Mouse (Mus musculus) retina, embryonic 14.5 days (tissue): ENCODE measurements at regions not wholly inside any gene's neighbourhood (a gene's known extent, or its start where the extent isn't known, plus 50 kb on each side); places are given as distances from the start of the nearest gene placed in this dataset.
"Not testable (repeated sequence)": the region's sequence is repeated elsewhere in the genome, so short reads cannot be mapped to it uniquely, and the experiment has no call there.

Source experiments
- DNase-seq: peaks from one replicate; pipeline ENCODE4 v3.0.0-alpha.2; 2015; ENCODE audit warnings: low spot score

DNA sequence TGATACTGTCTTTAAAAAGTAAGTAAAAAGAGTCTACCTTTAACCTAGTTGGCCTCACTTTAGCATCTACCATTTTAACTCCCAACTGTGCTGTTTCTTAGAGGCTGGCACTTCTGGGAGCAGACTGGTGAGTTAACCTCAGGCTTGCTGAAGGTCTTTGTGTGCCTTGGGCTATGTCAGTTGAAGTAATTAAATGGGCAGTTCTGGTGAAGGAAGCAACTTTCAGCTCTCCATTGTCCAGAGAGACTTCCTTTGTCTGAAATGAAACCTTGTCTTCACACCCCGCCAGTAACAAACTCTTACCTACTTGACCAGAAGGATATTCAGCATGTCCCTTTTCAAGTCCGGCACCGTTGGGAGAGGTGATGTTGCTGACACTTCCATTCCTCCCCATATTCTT lies 55.5 kb downstream of the Zfp281 start:
- no peak for DNase-seq

DNA sequence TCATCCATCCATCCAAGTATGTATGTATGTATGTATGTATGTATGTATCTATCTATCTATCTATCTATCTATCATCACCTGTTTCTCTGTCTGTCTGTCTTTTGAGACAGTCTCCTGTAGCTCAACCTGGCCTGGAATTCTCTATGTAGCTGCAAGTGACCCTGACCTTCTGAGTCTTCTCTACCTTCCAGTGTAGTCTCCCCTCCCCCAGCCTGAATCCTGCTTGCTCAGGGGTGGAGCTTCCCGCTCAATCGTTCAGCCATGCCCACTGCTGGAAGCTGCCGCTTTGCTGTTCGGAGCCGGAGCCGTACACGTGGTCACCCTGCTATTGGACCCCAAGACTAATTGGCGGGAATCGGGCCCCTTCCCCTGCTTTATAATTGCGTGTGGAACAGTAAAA lies 57.6 kb downstream of the Zfp281 start:
- DNase-seq = not testable (repeated sequence)

DNA sequence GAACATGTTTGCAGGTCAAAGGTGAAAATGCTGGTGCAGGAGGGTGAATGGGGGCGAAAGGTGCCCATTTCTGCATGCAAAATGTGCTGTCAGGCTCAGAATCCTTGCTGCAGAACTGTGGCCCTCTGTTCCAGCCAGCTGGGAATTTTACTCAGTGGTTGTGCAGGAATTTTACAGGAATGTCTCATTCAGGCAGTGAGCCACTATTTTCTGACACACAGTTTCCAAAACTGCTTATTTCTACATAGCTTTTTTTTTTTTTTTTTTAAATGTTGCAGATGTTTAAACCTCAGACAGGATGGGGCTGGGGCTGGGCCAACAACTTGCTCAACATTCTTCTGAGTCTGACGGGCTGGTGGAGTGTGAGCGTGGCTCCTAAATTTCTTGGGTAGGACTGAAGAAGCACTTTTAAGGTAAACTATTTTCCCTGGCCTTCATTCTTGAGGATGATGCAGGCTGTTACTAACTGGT lies 58.4 kb downstream of the Zfp281 start:
- no peak for DNase-seq

DNA sequence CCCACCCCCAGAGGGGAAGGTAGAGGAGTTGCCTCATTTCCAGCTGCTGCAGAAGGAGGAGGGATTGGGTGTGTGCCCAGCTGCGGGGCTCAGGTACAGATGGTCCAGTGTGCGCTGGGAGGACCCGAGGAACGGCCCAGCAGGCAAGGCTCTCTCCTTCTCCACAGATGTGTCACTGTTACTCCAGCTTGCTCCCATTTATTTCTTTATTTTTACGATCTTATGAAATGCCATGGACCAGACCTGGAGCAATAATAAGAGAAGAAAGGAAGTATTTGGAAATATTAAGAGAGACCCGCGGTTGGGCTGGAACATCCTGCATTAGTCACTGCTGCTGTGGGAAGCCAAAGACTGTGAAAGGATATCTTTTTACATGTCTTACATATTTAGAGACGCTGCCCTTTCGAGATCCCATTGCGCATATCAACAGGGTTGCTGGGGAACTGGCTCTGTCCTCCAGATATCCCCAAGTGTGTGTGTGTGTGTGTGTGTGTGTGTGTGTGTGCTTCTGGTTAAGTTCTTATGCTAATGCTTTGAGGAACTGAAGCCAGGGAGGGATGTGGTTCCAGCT lies 58.9 kb downstream of the Zfp281 start:
- no peak for DNase-seq

DNA sequence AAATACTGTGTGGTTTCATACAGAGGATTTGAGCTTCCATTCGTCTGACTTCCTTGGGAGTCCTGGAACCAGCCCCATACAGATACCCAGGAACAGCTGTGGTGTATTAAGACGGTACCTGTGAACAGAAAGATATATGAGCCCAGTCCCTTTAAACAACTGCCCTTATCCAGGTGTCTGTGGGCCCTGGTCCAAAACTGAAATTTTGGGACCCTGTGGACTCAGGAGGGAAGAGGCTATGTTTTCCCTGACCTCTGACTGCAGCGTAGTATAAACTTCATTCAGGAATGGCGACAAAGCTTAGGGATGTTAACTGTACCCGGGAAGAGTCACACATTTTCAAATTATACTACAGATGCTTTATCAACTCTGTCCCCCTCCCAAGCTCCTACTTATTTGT lies 59.8 kb downstream of the Zfp281 start:
- DNase-seq = no peak

DNA sequence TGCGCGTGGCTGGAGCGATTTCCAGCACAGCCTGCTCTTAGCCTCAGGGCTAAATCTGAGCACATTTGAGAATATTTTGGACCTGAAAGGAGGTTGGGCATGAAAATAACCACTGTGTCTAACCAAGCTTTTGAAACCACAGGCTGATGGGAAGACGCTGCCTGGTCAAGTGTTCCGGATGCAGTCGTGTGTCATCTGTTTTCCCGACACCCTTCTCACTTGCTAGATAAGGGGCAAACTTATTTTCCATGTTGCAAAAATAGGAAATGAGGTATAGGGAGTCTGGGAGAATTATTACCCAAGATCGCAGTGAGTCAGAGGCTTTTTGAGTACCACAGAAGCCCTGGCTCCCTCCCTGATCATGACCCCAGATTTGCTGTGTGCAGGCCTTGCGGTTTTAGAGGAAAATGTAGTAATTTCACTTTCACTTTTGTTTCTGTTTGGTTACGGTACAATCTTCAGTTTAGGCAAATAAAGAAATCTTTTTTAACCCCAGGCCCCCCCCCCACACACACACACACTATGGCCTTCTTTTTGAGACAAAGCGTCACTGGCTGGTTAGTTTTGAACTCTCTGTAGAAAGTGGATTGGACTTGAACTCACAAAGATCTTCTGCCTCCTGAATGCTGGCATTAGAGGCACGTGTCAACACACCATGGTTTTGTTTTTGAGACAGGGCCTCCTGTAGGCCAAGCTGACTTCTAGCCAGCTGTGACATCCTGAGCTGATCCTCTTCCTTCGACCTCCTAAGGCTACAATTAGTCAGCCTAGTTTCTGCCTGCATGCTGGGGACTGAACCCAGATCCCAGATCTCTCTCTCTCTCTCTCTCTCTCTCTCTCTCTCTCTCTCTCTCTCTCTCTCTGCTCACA lies 60.7 kb downstream of the Zfp281 start:
- no peak for DNase-seq

DNA sequence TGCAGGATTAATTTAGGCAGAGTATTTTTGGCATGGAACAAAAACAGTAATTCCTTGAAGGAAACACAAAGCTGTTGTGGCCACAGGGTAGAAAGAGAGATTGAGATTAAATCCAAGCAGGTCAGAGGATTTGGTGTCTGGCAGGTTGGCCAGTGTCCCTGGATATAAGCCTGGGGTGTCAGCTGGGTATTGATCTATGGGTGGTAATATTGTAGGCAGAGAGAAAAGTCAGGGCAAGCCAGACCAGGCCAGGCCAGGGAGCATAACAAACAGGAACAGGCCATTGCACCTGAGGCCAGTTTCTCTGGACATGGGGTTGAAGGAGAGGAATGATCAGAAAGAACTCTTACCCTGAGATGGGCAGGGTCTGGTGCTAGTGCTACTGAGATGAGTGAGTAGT lies 61.8 kb downstream of the Zfp281 start:
- no peak for DNase-seq

DNA sequence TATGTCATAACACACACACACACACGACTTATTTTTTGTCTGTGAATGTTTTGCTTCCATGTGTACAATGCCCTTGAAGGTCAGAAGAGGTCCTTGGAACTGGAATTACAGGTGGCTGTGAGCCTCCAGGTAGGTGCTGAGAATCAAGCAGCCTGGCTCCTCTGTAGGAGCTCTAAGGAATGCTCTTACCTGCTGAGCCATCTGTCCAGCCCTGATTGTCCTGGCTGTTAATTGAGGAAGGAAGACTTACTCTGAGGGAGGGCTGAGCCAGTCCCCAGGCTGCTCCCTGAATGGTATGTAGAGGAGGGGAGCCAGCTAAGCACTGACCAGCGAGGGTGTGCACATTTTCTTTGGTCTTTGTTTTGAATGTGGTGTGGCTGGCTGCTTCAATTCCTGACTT lies 65.4 kb downstream of the Zfp281 start:
- DNase-seq = no peak

DNA sequence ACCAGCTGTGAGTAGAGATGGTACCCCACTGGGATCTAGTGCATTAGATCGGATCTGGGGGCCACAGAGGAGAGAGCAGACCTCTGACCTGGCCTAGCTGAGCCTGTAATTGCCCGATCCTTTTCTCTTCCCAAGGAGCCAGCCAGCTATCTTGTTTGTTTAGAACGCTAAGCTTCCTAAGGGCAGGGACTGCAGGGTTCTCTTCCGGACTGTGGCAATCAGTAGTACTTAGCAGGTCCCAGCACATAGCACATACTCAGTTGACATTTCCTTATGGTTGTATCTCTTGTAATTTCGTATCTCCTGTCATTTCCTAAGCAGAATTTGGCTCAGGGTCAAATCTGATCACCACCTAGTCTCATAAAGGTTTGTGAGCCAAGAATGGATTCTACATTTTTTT lies 68.7 kb downstream of the Zfp281 start:
- no peak for DNase-seq

DNA sequence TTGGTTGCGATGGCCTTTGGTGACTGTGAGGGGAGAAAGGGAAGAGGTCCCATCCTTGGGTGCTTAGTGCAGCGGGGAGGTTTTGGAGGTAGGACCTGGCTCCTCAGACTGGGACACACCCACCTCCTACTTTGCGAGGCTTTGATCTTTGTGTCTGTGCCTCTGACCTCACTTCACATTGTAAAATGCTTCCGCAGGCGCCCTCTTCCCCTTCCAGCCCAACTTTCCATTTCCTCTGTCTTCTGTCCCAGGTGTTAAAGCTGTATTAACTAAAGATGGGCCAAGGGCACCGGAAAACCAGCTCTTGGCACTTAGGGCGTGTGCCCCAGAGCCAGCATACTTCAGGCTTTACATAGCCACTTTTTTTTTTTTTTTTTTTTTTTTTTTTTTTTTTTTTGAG lies 70.3 kb downstream of the Zfp281 start:
- DNase-seq = no peak

DNA sequence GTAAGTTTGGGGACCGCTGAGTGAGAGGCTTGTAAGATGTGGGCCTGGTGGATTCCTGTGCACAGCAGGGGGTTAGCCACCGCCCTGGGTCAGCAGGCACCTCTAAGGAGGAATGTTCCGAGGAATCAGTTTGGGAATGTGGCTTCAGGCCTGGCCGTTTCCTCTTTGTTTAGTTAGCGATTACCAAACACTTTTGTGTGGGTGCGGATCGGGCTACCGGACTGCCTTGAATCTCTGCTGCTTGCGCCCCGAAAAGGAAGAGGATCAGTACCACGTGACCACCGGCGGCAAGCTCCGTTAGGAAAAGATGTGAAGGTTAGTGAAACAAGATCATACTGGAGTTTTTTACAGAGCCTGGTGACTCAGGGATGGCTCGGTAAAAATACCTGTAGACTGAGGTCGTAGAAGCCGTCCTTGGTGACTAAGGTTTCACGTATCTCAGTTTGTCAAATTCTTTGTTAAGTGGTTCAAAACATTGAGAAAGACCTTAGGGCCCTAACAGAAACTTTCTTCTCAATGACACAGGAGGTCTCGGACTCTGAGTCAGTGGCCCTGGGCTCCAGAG lies 71.5 kb downstream of the Zfp281 start:
- DNase-seq = peak; percentile 32

DNA sequence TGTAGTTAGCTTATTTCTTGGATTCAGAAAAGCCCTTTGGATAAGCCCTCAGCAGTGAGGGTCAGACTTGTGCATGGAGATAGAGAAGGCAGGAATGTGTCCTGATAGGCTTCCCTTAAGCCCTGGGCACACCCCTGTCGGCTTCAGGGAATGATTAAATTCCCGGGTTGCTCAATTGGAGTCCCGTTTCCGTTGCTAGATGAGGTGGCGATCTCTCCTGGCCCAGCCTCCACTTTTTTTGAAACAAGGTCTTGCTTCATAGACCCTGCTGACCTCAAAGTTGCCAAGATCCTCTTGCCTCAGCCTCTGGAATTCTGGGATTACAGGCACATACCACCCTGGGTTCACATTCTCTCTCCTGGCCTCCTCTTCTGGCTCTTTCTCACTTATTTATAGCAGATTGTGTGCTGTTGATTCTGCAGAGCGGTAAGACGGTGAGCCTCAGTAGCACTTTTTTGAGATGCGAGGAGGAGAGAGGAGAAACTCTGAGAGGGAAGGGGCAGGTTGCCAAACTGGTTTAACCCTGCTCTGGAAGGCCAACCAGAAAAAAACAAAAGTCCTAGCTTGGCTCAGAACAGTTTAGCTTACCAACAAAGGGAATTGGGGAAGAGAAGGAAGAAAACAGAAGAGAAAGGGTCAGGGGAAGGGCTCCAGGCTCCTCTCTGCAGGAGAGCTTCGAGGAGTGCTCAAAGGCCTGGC lies 73.9 kb downstream of the Zfp281 start:
- no peak for DNase-seq

DNA sequence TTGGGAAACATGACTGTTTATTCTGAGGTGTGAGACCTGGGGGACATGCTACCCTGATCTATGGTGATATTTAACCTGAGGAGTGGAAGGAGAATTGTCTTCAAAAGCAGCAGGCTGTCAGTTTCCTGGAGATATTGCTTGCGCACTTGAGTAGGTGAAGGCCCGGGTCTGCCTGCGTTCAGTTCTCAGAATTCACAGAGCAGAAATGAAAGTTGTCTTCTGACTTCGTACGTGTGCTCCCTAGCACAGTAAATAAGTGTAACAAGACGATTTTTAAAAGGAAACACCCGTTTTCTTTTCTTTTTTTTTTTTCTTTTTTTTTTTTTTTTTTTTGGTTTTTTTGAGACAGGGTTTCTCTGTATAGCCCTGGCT lies 74.4 kb downstream of the Zfp281 start:
- no peak for DNase-seq

DNA sequence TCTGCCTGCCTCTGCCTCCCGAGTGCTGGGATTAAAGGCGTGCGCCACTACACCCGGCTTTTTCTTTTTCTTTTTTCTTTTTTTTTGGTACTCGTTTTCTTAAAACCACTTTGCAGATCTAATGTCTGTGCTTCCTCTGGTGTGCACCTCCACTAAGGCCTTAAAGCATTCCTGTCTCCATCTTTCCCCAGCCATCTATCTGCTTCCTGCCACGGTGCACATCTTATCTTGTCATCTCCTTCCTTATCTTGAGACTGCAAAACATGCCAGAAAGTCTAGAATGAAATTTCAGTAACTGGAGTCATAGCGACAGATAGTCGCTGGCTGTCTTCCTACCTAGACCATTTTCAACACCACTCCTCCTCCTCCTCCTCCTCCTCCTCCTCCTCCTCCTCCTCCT lies 74.9 kb downstream of the Zfp281 start:
- no peak for DNase-seq

DNA sequence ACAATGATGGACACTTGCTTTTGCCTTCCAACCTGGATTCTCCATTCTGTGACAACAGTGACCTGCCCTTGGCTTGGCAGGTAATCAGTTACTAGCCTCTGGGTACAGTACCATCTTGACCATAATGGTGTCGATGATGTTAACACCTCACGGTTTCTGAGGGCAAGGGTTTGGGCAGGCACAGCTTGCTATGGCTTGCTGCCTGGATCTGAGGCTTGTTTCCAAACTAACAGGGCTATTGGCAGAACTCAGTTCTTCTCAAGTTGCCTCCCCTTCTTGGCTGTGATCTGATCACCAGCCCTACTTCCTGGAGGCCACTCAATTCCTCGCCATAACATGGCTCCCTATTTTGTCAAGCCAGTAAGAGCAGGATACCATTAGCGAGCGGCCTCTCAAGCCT lies 79.4 kb downstream of the Zfp281 start:
- no peak for DNase-seq

DNA sequence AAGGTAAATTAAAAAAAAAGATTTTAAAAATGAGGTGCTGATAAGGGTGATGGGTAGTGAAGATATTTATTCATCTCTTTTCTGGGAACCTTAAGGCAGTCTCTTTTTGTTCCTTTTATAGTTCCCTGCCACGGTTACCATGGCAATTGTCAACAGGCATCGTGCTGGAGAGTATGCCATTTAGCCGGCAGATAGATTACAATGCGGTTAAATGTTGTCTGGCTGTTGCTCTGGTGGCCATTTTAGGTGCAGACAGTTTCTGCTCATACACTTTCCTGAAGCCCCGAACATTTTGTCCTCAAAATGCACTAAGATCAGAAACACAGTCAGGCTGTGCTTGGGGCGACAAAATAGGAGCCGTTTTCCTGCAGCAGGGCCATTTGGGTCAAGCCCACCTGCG lies 81.8 kb downstream of the Zfp281 start:
- no peak for DNase-seq

DNA sequence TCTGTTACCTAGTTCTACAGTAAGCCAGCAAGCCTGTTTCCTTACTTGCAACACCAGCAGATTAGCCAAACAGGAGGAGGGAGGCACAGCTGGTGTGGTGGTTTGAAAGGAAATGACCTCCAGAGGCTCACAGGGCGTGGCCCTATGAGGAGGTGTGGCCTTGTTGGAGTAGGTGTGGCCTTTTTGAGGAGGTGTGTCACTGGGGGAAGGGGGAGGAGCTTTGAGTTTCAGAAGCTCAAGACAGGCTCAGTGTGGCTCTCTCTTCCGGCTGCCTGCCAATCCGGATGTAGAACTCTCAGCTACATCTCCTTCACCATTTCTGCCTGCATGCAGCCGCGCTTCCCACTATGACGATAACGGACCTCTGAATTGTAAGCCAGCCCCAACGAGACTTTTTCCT lies 82.7 kb downstream of the Zfp281 start:
- no peak for DNase-seq

DNA sequence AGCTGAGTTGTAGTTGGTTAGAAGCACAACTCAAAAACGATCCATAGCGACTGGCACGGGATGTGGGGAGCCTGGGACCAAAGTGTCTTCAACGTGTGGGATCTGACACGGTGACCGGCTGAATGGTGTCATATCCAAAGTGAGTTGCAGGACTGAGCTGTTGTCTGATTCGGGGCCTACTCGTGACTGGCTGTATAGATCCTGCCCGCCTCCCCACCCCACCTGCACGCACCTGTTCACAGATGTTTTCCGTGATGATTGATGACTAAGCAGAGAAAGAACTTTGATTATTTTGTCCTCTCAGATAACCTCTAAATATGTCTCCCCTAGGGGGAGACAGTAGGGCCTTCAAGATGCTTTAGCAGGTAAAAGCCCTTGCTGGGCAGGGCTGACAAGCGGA lies 83.2 kb downstream of the Zfp281 start:
- DNase-seq = no peak

DNA sequence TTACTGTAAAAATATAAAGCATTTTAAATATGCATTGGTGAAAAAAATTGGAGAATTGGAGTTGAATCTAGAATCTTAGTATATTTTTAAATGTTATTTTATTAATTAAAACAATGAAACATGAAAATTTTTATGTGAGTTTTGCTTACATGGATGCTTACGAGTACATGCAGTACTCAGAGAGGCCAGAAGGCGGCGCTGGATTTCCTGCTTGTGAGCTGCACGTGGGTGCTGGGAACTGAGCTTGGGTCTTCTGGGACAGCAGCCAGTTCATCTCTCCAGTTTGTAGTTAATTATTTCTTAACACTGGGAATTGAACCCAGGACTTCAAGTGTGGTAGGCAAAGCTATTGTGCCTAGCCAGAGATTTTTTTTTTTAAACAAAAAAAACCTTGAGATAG lies 85.5 kb downstream of the Zfp281 start:
- DNase-seq = no peak

DNA sequence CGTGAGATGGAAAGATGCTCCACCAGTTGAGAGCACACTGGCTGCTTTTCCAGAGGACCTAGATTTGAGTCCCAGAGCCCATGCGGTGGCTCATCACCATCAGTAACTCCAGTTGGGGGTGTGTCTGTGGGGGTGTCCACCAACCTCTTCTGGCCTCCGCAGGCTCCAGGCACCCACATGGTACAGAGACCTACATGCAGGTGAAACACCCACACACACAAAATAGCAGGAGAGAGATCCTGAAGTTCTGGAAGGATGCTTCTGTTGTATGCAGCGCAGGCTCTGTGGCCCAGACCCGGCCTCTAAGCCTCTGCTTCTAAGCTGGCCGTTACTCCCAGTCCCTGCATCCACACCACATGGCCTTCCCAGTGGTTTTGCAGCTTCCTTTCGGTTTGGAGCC lies 86.5 kb downstream of the Zfp281 start:
- no peak for DNase-seq

DNA sequence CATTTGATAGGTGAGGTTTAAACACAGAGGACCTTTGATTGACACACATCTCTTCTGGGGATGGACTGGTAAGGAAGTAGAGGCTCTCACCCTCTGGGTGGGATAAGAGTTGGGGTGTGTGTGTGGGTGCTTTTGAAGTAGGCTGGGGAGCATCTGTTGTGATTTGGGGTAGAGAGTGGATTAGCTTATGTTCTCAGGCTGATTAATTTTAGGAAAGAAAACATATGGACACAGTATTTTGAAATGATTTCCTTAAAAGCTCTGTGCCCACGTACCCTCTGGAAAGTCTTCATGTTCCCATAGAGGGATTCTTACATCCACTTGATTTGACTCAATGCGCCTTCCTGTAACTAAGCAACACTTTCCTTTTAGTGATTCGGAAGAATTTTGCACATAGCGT lies 89.4 kb downstream of the Zfp281 start:
- DNase-seq = no peak

DNA sequence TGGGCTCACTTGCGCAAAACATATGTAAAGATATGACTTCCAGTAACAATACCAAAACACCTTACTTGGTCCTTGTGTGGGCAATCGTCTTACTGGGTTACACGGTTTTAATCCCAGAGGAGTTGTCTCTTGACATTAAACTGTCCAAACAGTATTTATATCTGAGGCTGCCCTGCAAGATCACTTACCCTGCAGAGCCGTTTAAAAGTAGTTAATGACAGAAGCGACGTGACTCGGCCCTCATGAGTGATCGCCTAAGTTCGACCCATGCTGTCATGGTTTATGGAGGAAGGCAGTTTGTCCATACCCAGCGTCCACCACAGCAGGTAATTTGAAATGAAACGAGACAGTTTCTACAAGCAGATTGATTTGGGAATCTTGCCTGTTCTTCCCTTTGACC lies 90.3 kb downstream of the Zfp281 start:
- DNase-seq = no peak
